Mouse (Mus musculus) heart, postnatal 0 days (tissue): ENCODE results near the gene Eif2ak3.

ENCODE experiments used
- CTCF ChIP-seq: IDR thresholded peaks from 2 replicates; pipeline ENCODE4 v1.5.1; 2016; ENCODE audit warnings: antibody characterized with exemption, control low read depth, low read depth
- EP300 ChIP-seq: IDR thresholded peaks from 2 replicates; pipeline ENCODE4 v1.6.1; 2016; ENCODE audit warnings: antibody characterized with exemption, low read depth

DNA sequence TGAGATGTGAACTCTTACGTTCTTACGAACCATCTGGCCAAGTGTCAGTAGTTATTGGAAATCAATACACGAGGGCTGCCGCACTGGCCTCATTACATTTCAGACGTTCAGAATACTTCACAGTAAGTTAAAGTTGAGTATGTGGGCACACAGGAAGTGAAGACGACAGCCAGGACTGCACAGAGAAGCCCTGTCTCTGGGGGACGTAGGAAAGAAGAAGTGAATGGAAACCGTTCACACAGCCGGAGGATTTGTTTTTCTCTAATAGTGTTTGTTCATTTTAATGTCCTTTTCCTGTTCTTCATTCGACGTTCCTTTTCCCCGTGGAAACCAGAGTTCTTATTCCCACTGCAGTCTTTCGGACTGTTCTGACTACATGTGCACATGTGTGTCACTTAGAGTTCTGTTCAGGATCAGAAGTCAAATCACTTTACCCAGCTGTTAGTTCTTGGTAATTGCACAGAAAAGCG is 27.2 kb downstream of the Eif2ak3 start:
- TF ChIP-seq EP300 (no peak), CTCF (no peak)
